Mouse (Mus musculus) embryo, embryonic 10 days (tissue): ENCODE measurements around the gene Hectd4.

Experiments
- DNase-seq: peaks from one replicate; pipeline ENCODE4 v3.0.0-alpha.2; 2015; ENCODE audit warnings: low spot score

Gene Hectd4

DNA sequence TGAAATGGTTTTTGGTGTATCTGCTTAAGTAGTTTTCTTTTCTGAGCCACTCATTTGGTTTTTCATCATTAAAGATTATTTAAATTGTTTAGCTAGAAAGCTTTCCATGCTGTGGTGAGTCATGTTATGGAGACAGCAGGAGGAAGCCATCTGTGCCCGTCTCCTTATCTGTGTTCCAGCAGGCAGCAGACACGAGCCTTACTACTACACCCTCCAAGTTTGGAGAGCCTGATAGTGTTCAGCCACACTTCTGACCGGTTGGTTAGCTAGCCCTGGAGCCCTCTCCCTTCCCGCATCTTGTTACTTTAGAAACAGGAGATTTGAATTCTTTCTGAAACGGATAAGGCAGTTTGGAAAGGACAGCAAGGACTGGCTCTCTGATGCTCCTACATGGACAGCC is 16.2 kb downstream of the Hectd4 start:
- DNase-seq, result no peak

DNA sequence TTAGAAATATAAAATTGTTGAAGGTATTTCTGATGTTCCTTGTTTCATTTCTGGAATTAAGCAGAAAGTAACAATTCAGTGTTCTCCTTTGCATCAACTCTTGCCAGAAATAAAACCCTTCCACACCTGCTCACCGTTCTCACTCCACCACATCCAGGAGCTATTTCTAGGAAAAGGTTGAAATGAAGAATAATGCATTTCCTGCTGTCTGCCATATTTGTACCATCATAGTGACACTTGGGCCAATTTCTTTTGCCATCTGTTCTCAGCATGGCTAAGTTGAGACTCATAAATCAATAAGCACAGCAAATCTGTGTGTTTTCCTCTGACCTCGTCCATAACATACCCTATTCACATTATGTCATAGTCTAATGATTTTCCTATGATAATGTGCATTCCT is 18.2 kb downstream of the Hectd4 start:
- no peak for DNase-seq

DNA sequence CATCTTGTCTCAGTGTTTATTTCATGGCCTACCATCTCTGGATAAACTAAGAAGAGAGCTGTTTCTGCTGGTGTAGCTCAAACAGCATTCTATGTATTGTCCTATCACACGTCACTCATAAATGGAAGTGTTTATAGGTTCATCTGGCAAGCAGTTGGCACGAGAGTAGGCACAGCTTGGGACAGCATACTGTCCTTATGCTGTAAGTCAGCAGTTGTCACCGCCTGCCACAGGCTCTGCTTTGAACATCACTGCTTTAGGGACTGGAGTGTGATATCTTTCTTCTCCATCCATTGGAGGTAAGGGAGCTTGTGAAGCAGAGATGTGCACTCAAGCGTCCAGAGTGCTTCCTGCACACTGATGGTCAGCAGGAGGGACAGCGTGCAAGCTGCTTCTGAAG is 19.8 kb downstream of the Hectd4 start:
- DNase-seq, result no peak

DNA sequence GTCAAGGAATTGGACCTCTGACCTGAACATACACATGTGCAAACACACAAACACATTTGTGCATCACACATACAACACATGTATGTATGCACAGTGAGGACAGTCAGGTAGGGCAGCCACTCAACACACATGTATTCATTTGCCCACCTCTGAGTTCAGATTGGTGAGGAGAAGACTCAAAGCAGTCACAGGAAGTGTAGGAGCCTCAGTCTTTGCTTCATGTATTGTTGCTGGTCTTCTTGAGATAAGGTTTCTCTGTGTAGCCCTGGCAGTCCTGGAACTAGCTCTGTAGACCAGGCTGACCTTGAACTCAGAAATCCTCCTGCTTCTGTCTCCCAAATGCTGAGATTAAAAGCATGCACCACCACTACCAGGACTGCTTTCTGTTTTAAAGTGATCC is 21.2 kb downstream of the Hectd4 start:
- DNase-seq, result no peak

DNA sequence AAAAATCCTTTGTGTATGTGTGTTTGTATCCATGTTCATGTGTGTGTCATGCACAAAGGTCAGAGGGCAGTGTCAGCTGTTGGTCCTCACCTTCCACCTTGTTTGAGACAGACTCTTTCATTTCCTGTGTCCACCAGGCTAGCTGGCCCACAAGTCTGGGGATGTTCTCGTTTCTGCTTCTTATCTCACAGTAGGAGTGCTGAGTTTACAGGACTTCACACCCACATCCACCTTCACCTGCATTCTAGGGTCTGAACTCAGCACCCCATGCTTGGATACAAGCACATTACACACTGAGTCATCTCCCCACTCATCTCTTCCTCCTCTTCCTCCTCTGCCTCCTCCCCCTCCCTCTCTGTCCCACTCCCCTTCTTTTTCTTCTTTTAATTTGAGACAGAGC is 22.2 kb downstream of the Hectd4 start:
- no peak for DNase-seq

DNA sequence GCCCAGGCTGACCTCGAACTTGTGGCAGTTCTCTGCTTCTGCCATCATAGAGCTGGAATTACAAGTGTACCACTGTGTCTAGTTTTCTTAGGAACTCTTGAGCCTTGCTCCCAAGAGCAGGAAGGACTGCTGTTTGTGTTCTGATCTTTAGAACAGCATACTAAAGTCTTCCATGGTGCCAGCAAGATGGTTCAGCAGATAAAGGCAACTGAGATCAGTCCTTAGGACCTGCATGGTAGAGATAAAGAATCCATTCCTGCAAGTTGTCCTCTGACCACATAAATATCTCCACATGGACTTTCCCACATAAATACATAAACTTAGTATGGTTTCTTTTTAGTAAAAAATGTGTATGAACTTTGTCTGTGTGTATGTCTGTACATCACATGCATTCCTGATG is 22.7 kb downstream of the Hectd4 start:
- no peak for DNase-seq

DNA sequence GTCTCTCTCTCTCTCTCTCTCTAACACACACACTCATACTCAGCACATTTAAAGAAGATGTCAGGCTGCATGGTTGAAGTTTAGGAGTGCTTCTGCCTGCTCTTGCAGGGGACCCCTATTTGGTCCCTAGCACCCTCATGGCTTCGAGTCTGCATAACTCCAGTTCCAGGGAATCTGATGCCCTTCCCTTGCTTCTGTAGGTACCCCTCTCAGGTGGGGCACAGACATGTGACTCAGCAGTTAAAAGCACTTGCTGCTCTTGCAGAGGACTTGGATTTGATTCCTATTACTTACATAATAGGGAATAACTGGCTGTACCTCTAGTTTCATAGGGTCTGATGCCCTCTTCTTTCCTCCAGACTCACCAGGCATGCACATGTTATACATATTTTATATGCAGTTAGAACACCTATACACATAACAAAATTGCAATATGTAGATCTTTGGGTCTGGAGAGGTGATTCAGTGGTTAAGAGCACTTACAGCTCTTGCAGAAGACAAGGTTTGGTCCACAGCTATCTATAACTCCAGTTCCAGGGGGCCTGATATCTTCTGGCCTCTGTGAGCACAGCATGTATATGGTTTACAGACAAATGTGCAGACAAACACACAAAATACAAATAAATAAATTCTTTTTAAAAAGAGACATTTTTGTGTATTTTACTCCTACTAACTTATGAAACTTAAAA is 23.8 kb downstream of the Hectd4 start:
- DNase-seq, result no peak

DNA sequence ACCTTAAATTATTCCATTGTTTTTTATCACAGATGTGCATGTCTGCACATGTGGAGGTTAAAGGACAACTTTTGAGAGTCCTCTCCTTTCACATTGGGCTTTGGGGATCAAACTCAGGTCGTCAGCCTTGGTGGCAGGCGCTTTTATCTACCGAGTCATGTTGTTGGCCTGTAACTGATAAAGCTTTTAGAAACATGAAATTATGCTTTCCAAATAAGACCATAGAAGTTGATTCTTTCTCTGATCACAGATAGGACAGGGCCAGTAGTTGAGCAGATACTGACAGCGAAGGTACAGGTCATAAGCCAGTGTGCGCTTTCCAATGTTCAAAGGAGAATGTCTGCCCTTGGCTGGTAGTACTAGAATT is 24.3 kb downstream of the Hectd4 start:
- DNase-seq, result no peak

DNA sequence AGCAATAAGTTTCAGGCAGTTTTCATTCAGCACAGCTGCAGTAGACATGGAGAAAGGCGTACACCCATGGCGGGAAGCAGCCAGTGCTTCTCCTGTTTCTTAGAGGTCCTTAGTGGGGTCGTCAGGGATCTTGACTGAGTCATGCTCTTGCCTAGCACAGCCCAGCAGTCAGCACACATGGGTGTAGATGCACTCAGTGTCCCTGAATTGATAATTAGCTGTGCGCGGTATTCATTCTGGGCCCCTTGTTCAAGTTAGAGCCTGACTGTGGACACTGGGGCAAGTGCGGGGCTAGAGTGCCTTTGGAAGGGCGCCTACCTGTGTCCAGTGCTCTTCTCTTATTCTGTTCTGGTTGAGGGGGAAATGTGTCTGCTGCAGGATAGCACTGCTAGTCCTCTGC is 25.2 kb downstream of the Hectd4 start:
- DNase-seq, result no peak

DNA sequence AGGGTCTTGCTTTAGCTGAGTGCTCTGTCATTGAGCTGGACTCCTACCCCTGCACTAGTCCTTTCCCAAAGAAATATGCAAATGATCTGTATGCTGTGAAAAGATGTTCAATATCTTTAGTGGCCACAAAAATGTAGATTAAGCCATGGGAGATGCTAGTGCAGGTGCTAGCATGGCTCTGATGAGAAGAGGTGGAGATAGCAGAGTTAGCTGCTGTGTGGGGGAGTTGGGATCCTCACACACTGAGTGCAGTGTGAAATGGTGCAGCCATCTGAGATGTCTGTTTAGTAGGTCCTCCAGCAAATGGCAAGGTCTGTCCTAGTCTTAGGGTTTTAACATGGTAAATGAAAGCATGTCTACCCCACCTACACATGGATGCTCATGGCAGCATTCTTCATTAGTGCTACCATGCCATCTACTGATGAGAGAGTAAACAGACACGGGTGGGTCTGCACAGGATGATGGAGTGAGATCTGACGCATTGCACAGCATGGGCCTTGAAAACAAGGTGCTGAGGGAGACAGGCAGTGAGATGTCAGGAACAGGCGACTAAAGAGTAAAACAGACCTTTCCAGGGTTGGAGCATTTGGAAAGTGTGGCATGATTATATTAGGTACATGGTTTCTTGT is 28.9 kb downstream of the Hectd4 start:
- no peak for DNase-seq

DNA sequence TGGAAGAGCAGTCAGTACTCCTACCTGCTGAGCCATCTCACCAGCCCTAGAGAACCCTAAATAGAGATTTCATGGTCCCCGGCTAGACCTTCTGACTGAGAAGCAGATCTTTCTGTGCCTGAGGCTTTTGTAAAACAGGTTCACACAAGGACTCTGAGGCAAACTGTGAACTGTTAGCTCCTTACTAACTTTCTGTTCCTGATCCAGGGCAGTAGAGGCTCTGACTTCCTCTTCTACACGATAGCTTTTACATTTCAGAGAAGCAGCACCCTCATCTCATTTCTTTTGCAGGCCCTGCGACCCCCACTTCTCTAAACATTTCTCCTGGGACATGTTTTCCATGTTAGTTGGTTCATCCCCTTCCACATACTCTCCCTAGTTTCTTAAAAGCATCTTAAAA is 29.7 kb downstream of the Hectd4 start:
- no peak for DNase-seq

DNA sequence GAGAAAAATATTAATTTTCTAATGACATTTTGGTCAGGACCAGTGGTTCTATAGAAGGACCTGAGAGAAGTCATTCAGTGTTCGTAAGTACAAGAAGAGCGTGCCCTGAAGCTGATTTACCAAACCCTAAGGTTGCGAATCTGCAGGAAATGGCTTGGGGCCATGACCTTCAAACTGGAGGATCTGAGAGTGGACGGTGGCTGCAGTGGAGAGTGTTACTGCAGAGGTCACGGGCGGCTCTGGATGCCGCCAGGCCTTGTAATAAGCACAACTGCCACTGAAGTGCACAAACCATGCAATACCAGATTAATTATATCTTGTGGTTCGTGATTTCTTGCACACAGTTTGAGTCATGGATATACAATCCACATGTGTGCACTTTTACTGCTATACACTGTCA is 31.8 kb downstream of the Hectd4 start:
- no peak for DNase-seq

DNA sequence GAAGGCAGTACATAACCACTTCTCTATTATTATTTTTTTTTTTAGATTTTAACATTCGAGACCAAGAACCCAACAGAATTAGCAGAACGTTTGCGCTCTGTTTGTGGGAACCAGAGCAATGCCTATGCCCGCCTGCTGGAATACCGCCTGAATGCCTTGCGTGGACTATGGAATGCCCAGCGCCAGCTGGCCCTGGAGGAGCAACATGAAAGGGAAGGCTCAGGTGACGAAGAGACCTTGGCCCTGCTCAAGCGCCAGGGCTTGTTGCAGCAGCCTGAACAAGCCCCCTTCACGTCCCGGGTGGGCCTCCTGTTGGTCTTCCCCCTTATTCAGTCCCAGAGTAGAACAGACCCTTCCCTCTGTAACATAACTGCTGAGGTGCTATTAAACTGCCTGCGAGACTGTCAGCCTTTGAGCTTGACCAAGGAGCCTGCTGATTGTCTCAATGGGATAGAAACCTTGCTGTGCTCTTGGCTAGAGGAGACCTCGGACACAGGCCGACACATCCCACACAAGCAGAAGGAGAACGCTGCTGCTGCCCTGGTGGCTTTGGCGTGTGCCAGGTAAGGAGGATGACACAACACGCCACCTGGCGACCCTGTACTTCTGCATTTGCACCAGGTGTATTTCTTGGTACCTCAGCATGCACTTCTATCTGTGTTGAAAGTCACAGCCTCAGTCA is 33.9 kb downstream of the Hectd4 start:
- DNase-seq, result no peak

DNA sequence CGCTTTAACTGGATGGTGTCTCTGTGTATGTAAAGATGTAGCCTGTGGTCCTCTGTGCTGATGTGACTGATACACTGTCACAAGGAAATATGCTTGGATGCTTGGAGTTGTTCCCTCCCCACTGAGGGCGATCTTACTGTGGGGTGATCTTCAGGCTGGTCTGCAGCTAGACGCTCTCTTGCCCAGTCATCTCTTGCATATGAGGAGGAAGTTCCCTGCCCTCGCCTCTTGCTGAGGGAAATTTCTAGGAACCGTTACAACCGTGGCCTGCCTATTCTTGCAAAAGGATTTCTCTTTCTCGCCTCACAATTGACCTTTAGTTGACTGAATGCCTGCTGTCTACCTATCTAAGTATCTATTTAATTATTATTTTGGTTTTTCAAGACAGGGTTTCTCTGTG is 35.0 kb downstream of the Hectd4 start:
- DNase-seq, result no peak

DNA sequence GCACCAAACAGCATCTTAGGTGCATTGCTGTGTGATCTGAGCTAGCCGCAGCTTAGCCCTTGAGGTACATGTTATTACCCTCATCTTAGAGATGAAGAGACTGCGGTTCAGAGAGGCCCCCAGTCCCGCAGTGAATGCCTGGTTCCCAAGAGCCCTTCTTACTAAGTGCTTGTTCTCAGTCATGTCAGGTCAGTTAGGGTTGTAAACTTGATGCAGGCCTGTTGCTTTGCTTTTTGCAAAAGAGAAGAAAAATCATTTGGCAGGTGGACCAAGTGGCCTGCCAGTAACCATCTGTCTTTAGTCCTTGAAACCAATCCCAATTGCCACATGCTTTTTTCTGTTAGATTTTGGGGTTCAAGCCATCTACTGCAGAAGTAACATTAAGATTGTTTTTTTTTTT is 41.8 kb downstream of the Hectd4 start:
- DNase-seq, result no peak

DNA sequence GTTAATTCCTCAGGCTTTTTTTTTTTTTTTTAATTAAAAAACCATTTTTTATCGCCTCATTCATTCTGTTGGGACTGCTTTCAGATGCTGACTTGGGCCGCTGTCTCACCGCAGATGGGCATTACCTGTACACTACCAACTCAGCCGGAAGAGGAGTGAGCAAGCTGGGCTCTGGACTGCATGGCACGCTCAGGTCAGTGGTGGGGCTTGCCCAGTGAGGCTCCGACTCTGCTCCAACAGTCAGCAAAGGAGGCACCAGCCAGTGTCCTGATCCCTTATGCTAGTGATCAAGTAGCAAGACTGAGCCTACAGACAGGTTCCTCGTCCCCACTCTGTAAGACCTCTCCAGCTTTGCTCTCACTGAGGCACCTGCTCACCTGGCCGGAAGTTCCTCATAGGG is 42.4 kb downstream of the Hectd4 start:
- DNase-seq, result no peak

DNA sequence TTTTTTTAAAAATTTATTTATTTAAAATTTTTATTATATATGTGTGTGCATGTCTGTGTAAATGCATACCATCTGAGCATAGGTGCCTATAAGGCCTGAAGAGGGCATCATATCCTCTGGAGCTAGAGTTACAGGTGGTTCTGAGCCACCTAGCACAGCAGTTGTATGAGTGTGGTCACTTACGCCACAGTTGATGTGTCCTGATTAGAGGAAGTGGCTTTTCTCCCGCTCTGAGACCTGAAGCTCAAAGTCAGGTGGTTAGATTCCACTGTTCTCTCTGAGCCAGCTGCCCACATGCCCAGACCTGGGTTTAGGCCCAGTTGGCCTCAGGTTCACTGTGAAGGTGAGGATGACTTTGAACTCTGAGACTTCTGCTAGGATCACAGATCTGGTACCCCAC is 44.6 kb downstream of the Hectd4 start:
- no peak for DNase-seq

DNA sequence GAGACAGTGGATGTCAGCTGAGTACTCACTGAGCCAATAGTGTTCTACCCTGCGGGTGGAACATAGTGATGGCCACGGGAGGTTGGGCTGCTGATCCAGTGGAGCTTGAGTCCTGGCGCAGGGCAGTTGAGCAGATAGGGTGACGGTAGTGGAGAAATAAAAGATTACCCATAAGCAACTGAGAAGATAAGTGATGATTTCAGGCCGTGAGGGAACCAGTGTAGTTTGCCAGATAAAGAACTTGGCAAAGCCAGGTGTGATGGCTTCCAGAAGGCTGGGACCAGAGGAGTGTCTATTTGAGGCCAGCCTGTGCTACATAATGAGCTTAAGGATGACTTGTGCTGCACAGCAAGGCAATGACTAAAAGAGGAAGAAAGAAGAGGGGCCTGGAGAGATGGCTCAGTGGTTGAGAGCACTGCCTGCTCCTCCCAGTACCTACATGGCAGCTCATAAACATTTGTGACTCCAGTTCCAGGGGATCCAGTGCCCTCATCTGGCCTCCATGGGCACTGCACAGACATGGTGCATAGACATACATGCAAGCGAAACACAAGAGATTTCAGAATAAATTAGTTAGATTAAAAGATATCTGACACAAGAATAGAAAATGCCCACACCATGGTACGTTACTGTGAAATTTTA is 46.8 kb downstream of the Hectd4 start:
- DNase-seq, result peak; percentile 46

DNA sequence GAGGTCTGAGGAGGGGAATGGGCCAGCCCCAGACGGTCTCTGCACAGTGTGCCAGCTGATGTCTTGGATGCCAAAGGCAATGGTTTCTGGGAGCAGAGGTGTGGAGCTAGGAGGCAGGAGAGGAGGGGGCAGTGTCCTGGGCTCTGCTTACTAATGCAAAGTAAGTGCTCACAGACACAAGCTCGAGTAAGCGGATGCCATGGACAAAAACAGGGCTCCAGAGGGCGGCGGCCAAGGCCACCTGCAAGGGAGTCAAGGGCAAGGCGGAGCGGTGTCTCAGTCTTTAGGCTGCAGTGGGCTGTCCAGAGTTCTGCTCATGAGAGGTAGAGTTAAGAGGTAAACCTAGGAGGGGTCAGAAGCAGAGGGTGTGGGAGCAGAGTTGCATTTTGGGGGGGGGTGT is 51.0 kb downstream of the Hectd4 start:
- no peak for DNase-seq

DNA sequence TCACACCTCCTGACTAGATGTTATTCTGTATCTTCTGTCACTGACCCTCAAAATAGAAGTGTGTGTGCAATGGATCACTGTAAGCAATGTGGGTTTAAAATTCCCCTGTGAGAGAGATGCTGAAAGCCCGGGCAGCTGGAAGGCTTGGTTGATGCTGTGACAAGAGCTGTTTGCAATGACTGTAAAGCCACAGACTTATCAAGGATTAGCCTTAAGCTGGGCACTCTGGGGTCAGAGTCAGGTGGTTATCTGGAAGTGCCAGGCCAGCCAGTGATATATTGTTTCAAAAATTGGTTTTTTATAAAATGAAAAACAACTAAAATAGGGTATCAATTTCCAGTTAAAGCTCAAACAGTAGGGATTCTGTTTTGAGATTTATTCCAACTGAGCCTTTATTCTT is 56.8 kb downstream of the Hectd4 start:
- DNase-seq, result no peak

DNA sequence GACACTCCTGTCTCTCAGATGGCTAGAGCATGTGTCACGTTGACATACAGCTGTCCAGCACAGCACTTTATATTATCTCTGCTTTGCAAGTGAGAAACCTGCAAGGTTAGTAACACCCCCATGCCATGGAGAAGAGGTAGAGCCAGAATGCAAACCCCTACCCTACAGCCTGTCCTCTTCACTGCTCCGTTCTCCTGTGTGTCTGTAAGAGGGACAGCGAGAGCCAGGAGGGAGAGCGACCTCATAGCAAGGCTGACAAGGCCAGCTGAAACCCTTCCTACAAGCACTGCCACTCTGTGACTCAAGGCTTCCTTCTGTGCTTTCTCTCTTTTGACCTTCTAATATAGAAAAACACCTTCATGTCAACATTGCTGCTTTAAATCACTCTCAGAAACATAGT is 60.4 kb downstream of the Hectd4 start:
- no peak for DNase-seq

DNA sequence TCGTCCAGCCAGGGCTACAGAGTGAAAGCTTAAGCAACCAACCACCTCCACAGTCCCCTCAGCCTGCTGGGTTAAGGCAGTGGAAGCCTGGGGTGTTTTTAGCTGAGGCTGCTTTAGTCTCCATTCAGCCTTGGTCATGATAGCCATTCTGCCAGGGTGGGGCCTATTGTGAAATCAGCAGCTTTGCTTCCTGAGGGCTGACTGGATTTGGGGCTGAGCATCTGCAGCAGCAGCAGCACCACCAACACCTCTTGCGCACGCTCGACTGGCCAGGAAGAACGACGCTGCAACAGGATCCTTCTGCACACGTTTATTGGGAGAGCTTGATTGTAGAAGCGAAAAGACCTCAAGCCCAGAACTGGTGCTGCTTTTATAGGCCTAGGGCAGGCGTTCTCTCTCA is 63.0 kb downstream of the Hectd4 start:
- no peak for DNase-seq

DNA sequence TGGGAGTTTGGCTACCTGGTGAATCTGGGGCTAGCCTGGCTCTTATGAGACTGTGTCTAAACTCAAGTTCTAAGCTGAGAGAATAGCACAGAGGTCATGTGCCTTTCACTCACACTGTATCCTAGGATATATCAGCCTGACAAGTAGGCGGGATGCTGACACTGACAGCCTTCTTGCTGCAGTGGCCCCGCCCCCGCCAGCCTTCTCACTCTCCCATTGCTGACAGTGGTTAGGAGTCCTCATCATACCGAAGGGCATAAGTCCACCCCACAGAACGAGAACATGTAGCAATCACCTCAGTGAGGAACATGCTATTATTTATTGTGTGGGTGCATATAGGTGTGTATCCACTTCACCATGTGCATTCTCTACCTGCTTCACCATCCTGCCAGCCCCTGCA is 64.8 kb downstream of the Hectd4 start:
- no peak for DNase-seq
